9 mouse cellular contexts compared by ENCODE assay signal in genomic region chr12:89302011-89302410, GRCm38 (mm10).
DNase-seq lines count a peak whose midpoint lies in the region; ATAC-seq and TF ChIP-seq lines count a peak whose summit lies in the region.
"Had no signal": no experiment of that assay in that cellular context is flagged by ENCODE, and none has a peak within 500 bp of the region (broad histone marks: within the 10 kb centered on the region; RNA-seq: fewer than 3 reads in every experiment).

No protein-coding gene starts in this region.

- no peak overlapping the region for H3K9ac ChIP-seq in intestine, postnatal 0 days (ENCODE audit: low read depth, low read length)
- H3K9ac ChIP-seq in intestine, embryonic 15.5 days = no peak overlapping the region
- no peak overlapping the region for H3K9ac ChIP-seq in forebrain, embryonic 14.5 days (ENCODE audit: low read length)
- no peak overlapping the region for H3K9ac ChIP-seq in hindbrain, embryonic 16.5 days (ENCODE audit: low read depth, low read length)
- no peak overlapping the region for H3K9ac ChIP-seq in midbrain, embryonic 14.5 days (replicated peaks; ENCODE audit: low read length)

- H3K27ac ChIP-seq in intestine, postnatal 0 days (ENCODE audit: low read depth, low read length) = no peak overlapping the region
- H3K27ac ChIP-seq in intestine, embryonic 15.5 days = no peak overlapping the region
- H3K27ac ChIP-seq in forebrain, embryonic 14.5 days (ENCODE audit: low read depth, low read length) = no peak overlapping the region
- no peak overlapping the region for H3K27ac ChIP-seq in hindbrain, embryonic 16.5 days (ENCODE audit: low read depth, low read length)
- no peak overlapping the region for H3K27ac ChIP-seq in midbrain, embryonic 14.5 days (replicated peaks; ENCODE audit: low read depth, low read length)

- no peak overlapping the region for H3K4me2 ChIP-seq in intestine, postnatal 0 days (replicated peaks; ENCODE audit: low read depth)
- no peak overlapping the region for H3K4me2 ChIP-seq in intestine, embryonic 15.5 days (replicated peaks)
- H3K4me2 ChIP-seq in forebrain, embryonic 14.5 days (ENCODE audit: low read length) = no peak overlapping the region
- H3K4me2 ChIP-seq in hindbrain, embryonic 16.5 days (ENCODE audit: low read length) = no peak overlapping the region
- no peak overlapping the region for H3K4me2 ChIP-seq in midbrain, embryonic 14.5 days (ENCODE audit: low read length)

- peak; percentile 81 for TF ChIP-seq CTCF in intestine, postnatal 0 days (IDR thresholded peaks at IDR 0.05; ENCODE audit: low read depth)

- DNase-seq in c-Kit-positive CD71-positive TER-119-positive erythroid progenitor cells, embryonic 14.5 days (ENCODE audit: low spot score) = peak; percentile 34
- peak; percentile 81 for DNase-seq in forebrain, embryonic 14.5 days (ENCODE audit: low spot score)
- peak; percentile 74 to 82 for DNase-seq in left cerebral cortex, postnatal 14 days (ENCODE audit: low spot score in 2 of 2)
- DNase-seq in midbrain, embryonic 14.5 days = peak; percentile 87
- DNase-seq in thymus, postnatal 0 days (ENCODE audit: low spot score) = peak; percentile 36

- no peak overlapping the region for H3K4me3 ChIP-seq in intestine, postnatal 0 days (ENCODE audit: low read depth, low read length)
- no peak overlapping the region for H3K4me3 ChIP-seq in intestine, embryonic 15.5 days (replicated peaks)
- no peak overlapping the region for H3K4me3 ChIP-seq in forebrain, embryonic 14.5 days (ENCODE audit: low read depth, low read length)
- no peak overlapping the region for H3K4me3 ChIP-seq in hindbrain, embryonic 16.5 days (ENCODE audit: low read length)
- H3K4me3 ChIP-seq in midbrain, embryonic 14.5 days (replicated peaks; ENCODE audit: low read depth, low read length) = no peak overlapping the region
- H3K4me3 ChIP-seq: myocyte had no signal

- intact Hi-C loops in left cerebral cortex, postnatal 14 days (cut with DNase I) = loop anchor here (10.0 kb wide), 1 partner anchor 307 kb away; no protein-coding TSS in a partner anchor

- 38% methylated on average over 4 of the region's 4 CpGs for WGBS in intestine, postnatal 0 days
- 42% methylated on average over 4 of the region's 4 CpGs for WGBS in intestine, embryonic 15.5 days
- WGBS in forebrain, embryonic 14.5 days = 51% methylated on average over 4 of the region's 4 CpGs
- WGBS in hindbrain, embryonic 16.5 days = 49% methylated on average over 4 of the region's 4 CpGs
- WGBS in midbrain, embryonic 14.5 days = 43% methylated on average over 4 of the region's 4 CpGs

- H3K36me3 ChIP-seq in intestine, postnatal 0 days (ENCODE audit: control insufficient read depth, insufficient read depth) = no peaks in the 10 kb centered on the region
- H3K36me3 ChIP-seq in intestine, embryonic 15.5 days = no peaks in the 10 kb centered on the region
- no peaks in the 10 kb centered on the region for H3K36me3 ChIP-seq in forebrain, embryonic 14.5 days (ENCODE audit: control insufficient read depth, insufficient read depth, low read length)
- H3K36me3 ChIP-seq in hindbrain, embryonic 16.5 days (ENCODE audit: control insufficient read depth, insufficient read depth, low read length) = no peaks in the 10 kb centered on the region
- no peaks in the 10 kb centered on the region for H3K36me3 ChIP-seq in midbrain, embryonic 14.5 days (ENCODE audit: control insufficient read depth, insufficient read depth, low read length)

- ATAC-seq in intestine, postnatal 0 days = no peak
- no peak for ATAC-seq in intestine, embryonic 15.5 days
- peak; percentile 32; the same call in 1 of the 2 replicates for ATAC-seq in forebrain, embryonic 14.5 days
- peak; percentile 42; the same call in 1 of the 2 replicates for ATAC-seq in hindbrain, embryonic 16.5 days
- ATAC-seq in midbrain, embryonic 14.5 days (ENCODE audit: low FRiP score, low TSS enrichment) = no peak; the same call in 1 of the 2 replicates

- H3K4me1 ChIP-seq in intestine, postnatal 0 days (replicated peaks; ENCODE audit: control insufficient read depth, insufficient read depth, low read length) = no peaks in the 10 kb centered on the region
- no peaks in the 10 kb centered on the region for H3K4me1 ChIP-seq in intestine, embryonic 15.5 days (replicated peaks)
- H3K4me1 ChIP-seq in forebrain, embryonic 14.5 days (ENCODE audit: control insufficient read depth, insufficient read depth, low read length) = no peaks in the 10 kb centered on the region
- H3K4me1 ChIP-seq in hindbrain, embryonic 16.5 days (ENCODE audit: control insufficient read depth, insufficient read depth, low read depth, low read length) = no peaks in the 10 kb centered on the region
- no peaks in the 10 kb centered on the region for H3K4me1 ChIP-seq in midbrain, embryonic 14.5 days (ENCODE audit: control insufficient read depth, insufficient read depth, low read length)

- no peaks in the 10 kb centered on the region for H3K27me3 ChIP-seq in intestine, postnatal 0 days (replicated peaks; ENCODE audit: control insufficient read depth, insufficient read depth, low read length)
- no peaks in the 10 kb centered on the region for H3K27me3 ChIP-seq in intestine, embryonic 15.5 days (replicated peaks)
- no peaks in the 10 kb centered on the region for H3K27me3 ChIP-seq in forebrain, embryonic 14.5 days (replicated peaks; ENCODE audit: control insufficient read depth, insufficient read depth, low read length)
- H3K27me3 ChIP-seq in hindbrain, embryonic 16.5 days (replicated peaks; ENCODE audit: control insufficient read depth, insufficient read depth, low read length) = no peaks in the 10 kb centered on the region
- no peaks in the 10 kb centered on the region for H3K27me3 ChIP-seq in midbrain, embryonic 14.5 days (ENCODE audit: control insufficient read depth, insufficient read depth, low read length)

- H3K9me3 ChIP-seq in intestine, postnatal 0 days (ENCODE audit: control insufficient read depth) = no peaks in the 10 kb centered on the region
- H3K9me3 ChIP-seq in intestine, embryonic 15.5 days = no peaks in the 10 kb centered on the region
- H3K9me3 ChIP-seq in forebrain, embryonic 14.5 days (replicated peaks; ENCODE audit: control insufficient read depth, low read length) = no peaks in the 10 kb centered on the region
- no peaks in the 10 kb centered on the region for H3K9me3 ChIP-seq in hindbrain, embryonic 16.5 days (ENCODE audit: control insufficient read depth, low read length)
- H3K9me3 ChIP-seq in midbrain, embryonic 14.5 days (ENCODE audit: control insufficient read depth, low read length) = no peaks in the 10 kb centered on the region

Comparison
In these comparisons a context has a peak if more than half of its experiments do, and no peak if none do; other contexts are left out.
1. ATAC-seq: peak in forebrain, embryonic 14.5 days (single experiment) and hindbrain, embryonic 16.5 days (single experiment); none in intestine, postnatal 0 days (single experiment), intestine, embryonic 15.5 days (single experiment) and midbrain, embryonic 14.5 days (single experiment).
2. DNase-seq: peak in every context shown above with its lines; median percentile 87 in midbrain, embryonic 14.5 days; 81 in forebrain, embryonic 14.5 days; 78 in left cerebral cortex, postnatal 14 days; 36 in thymus, postnatal 0 days; 34 in c-Kit-positive CD71-positive TER-119-positive erythroid progenitor cells, embryonic 14.5 days.